Mouse (Mus musculus): ENCODE measurements around the gene Dync1i1. TPM values are rescaled to one million over a fixed set of nuclear protein-coding genes. Genes with fewer than 3 reads are reported as not detected.

Gene Dync1i1
- polyA plus RNA-seq, 1 experiment from 2014 or later, result 24.6 TPM

GRCm38 (mm10) chr6:6027664-6028063 lies 302.2 kb downstream of the Dync1i1 start:
- DNase-seq (ENCODE audit: low spot score) (no peak), ATAC-seq (ENCODE audit: low FRiP score) (no peak)
- Histone ChIP-seq H3K4me3 (replicated peaks; ENCODE audit: low read length) (no peak overlapping the region), H3K9ac (no peak overlapping the region), H3K36me3 (replicated peaks; ENCODE audit: control insufficient read depth, insufficient read depth) (no peaks in the 10 kb centered on the region), H3K27me3 (ENCODE audit: control insufficient read depth, insufficient read depth, low read length) (no peaks in the 10 kb centered on the region), H3K9me3 (ENCODE audit: control insufficient read depth, low read length) (no peaks in the 10 kb centered on the region), H3K27ac (no peak overlapping the region), H3K4me2 (replicated peaks) (no peak overlapping the region), H3K4me1 (replicated peaks; ENCODE audit: control insufficient read depth, insufficient read depth, low read length) (no peaks in the 10 kb centered on the region)
- 88% methylated on average over 6 of the region's 6 CpGs for WGBS

DNA sequence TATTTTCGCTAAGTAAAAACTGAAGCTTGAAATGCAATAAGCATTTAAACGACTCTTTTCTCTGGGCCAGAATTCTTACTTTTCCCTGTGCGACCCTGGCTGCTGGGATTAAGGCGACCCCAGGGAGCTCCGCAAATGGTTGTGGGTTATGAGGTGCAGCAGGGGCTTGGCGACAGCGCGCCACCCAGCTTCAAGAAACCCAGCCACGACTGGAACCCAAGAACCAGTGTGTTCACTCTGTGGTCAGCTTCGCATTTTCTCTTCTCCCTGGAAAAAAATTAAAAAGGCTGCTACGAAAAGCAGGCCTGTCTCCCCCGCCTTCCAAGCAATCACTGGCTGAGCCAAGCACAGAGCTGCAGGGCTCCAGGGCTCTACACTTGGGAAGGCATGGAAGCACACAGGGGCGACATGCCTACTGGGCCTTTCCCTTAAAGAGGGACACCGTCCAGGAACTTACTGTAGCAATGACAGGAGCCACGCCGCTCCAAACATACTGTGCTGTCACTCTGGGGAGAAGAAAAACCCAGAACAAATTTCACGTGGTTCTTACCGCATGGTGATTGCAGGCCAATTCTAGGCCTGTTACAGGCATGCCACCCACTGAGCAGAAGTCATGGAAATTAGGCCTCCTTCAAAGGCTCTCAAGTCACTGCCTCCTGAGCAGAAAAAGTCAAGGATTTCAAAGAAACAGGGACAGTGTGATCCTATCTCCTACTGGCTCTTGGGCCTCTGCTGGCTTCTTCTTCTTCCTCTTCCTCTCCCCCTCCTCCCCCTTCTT lies 313.5 kb downstream of the Dync1i1 start:
- no peak for ATAC-seq (ENCODE audit: low FRiP score)
- Histone ChIP-seq H3K36me3 (replicated peaks; ENCODE audit: control insufficient read depth, insufficient read depth) (no peaks in the 10 kb centered on the region), H3K27me3 (ENCODE audit: control insufficient read depth, insufficient read depth, low read length) (no peaks in the 10 kb centered on the region), H3K27ac (no peak overlapping the region), H3K9ac (no peak overlapping the region), H3K9me3 (ENCODE audit: control insufficient read depth, low read length) (no peaks in the 10 kb centered on the region), H3K4me3 (replicated peaks; ENCODE audit: low read length) (no peak overlapping the region), H3K4me1 (replicated peaks; ENCODE audit: control insufficient read depth, insufficient read depth, low read length) (no peaks in the 10 kb centered on the region; the same call in 1 of the 2 replicates), H3K4me2 (replicated peaks) (no peak overlapping the region)
- 33% methylated on average over 18 of the region's 18 CpGs for WGBS
- DNase-seq (ENCODE audit: low spot score), result no peak

- WGBS, result 80% methylated on average over 12 of the region's 12 CpGs
- DNase-seq (ENCODE audit: low spot score), result no peak
Measured at GRCm38 (mm10) chr6:6046729-6047424, 321.4 kb downstream of the Dync1i1 start.

GRCm38 (mm10) chr6:6052696-6053095 lies 327.3 kb downstream of the Dync1i1 start:
- Histone ChIP-seq H3K9me3 (ENCODE audit: control insufficient read depth, low read length) (no peaks in the 10 kb centered on the region), H3K9ac (no peak overlapping the region), H3K27ac (no peak overlapping the region), H3K4me2 (replicated peaks) (no peak overlapping the region), H3K4me1 (replicated peaks; ENCODE audit: control insufficient read depth, insufficient read depth, low read length) (no peaks in the 10 kb centered on the region), H3K36me3 (replicated peaks; ENCODE audit: control insufficient read depth, insufficient read depth) (no peaks in the 10 kb centered on the region), H3K4me3 (replicated peaks; ENCODE audit: low read length) (no peak overlapping the region), H3K27me3 (ENCODE audit: control insufficient read depth, insufficient read depth, low read length) (no peaks in the 10 kb centered on the region)
- ATAC-seq (ENCODE audit: low FRiP score) (no peak), DNase-seq (ENCODE audit: low spot score) (no peak)
- 75% methylated on average over 11 of the region's 11 CpGs for WGBS

More at GRCm38 (mm10) chr6:6046729-6047424, 321.4 kb downstream of the Dync1i1 start:
- ATAC-seq (ENCODE audit: low FRiP score), result no peak
- Histone ChIP-seq H3K4me3 (replicated peaks; ENCODE audit: low read length) (no peak overlapping the region), H3K27ac (no peak overlapping the region), H3K36me3 (replicated peaks; ENCODE audit: control insufficient read depth, insufficient read depth) (no peaks in the 10 kb centered on the region), H3K4me1 (replicated peaks; ENCODE audit: control insufficient read depth, insufficient read depth, low read length) (no peaks in the 10 kb centered on the region), H3K27me3 (ENCODE audit: control insufficient read depth, insufficient read depth, low read length) (no peaks in the 10 kb centered on the region), H3K4me2 (replicated peaks) (no peak overlapping the region), H3K9me3 (ENCODE audit: control insufficient read depth, low read length) (no peaks in the 10 kb centered on the region), H3K9ac (no peak overlapping the region)

GRCm38 (mm10) chr6:6053946-6054345 lies 328.5 kb downstream of the Dync1i1 start:
- ATAC-seq (ENCODE audit: low FRiP score), result no peak
- DNase-seq (ENCODE audit: low spot score), result no peak
- no peaks in the 10 kb centered on the region for H3K36me3 ChIP-seq (replicated peaks; ENCODE audit: control insufficient read depth, insufficient read depth)
- WGBS, result 68% methylated on average over 3 of the region's 3 CpGs
- H3K4me3 ChIP-seq (replicated peaks; ENCODE audit: low read length), result no peak overlapping the region
- H3K4me2 ChIP-seq (replicated peaks), result no peak overlapping the region
- H3K4me1 ChIP-seq (replicated peaks; ENCODE audit: control insufficient read depth, insufficient read depth, low read length), result 0 out of 2 replicates have a peak, but pooled peaks cover 4% of the 10 kb centered on the region
- H3K9me3 ChIP-seq (ENCODE audit: control insufficient read depth, low read length), result no peaks in the 10 kb centered on the region
- H3K27me3 ChIP-seq (ENCODE audit: control insufficient read depth, insufficient read depth, low read length), result no peaks in the 10 kb centered on the region
- no peak overlapping the region for H3K9ac ChIP-seq
- H3K27ac ChIP-seq, result no peak overlapping the region

GRCm38 (mm10) chr6:6058548-6058947 lies 333.1 kb downstream of the Dync1i1 start:
- Histone ChIP-seq H3K4me1 (replicated peaks; ENCODE audit: control insufficient read depth, insufficient read depth, low read length) (0 out of 2 replicates have a peak, but pooled peaks cover 4% of the 10 kb centered on the region), H3K4me2 (replicated peaks) (no peak overlapping the region), H3K9ac (no peak overlapping the region), H3K27me3 (ENCODE audit: control insufficient read depth, insufficient read depth, low read length) (no peaks in the 10 kb centered on the region), H3K9me3 (ENCODE audit: control insufficient read depth, low read length) (no peaks in the 10 kb centered on the region), H3K27ac (no peak overlapping the region), H3K4me3 (replicated peaks; ENCODE audit: low read length) (no peak overlapping the region), H3K36me3 (replicated peaks; ENCODE audit: control insufficient read depth, insufficient read depth) (no peaks in the 10 kb centered on the region)
- 15% methylated on average over 3 of the region's 3 CpGs for WGBS
- ATAC-seq (ENCODE audit: low FRiP score) (peak; percentile 55; the same call in 1 of the 2 replicates), DNase-seq (ENCODE audit: low spot score) (no peak)

GRCm38 (mm10) chr6:6067201-6067600 lies 341.8 kb downstream of the Dync1i1 start:
- Histone ChIP-seq H3K36me3 (replicated peaks; ENCODE audit: control insufficient read depth, insufficient read depth) (no peaks in the 10 kb centered on the region), H3K9ac (no peak overlapping the region), H3K4me2 (replicated peaks) (no peak overlapping the region), H3K4me3 (replicated peaks; ENCODE audit: low read length) (no peak overlapping the region), H3K27me3 (ENCODE audit: control insufficient read depth, insufficient read depth, low read length) (no peaks in the 10 kb centered on the region), H3K9me3 (ENCODE audit: control insufficient read depth, low read length) (no peaks in the 10 kb centered on the region), H3K4me1 (replicated peaks; ENCODE audit: control insufficient read depth, insufficient read depth, low read length) (no peaks in the 10 kb centered on the region), H3K27ac (no peak overlapping the region)
- ATAC-seq (ENCODE audit: low FRiP score) (no peak), DNase-seq (ENCODE audit: low spot score) (no peak)
- 85% methylated on average over 6 of the region's 6 CpGs for WGBS

GRCm38 (mm10) chr6:6070015-6070414 lies 344.6 kb downstream of the Dync1i1 start:
- DNase-seq (ENCODE audit: low spot score) (no peak), ATAC-seq (ENCODE audit: low FRiP score) (no peak)
- 4% methylated on average over 3 of the region's 3 CpGs for WGBS
- Histone ChIP-seq H3K36me3 (replicated peaks; ENCODE audit: control insufficient read depth, insufficient read depth) (no peaks in the 10 kb centered on the region), H3K9ac (no peak overlapping the region), H3K27ac (no peak overlapping the region), H3K4me1 (replicated peaks; ENCODE audit: control insufficient read depth, insufficient read depth, low read length) (no peaks in the 10 kb centered on the region), H3K4me3 (replicated peaks; ENCODE audit: low read length) (no peak overlapping the region), H3K27me3 (ENCODE audit: control insufficient read depth, insufficient read depth, low read length) (no peaks in the 10 kb centered on the region), H3K9me3 (ENCODE audit: control insufficient read depth, low read length) (no peaks in the 10 kb centered on the region), H3K4me2 (replicated peaks) (no peak overlapping the region)

DNA sequence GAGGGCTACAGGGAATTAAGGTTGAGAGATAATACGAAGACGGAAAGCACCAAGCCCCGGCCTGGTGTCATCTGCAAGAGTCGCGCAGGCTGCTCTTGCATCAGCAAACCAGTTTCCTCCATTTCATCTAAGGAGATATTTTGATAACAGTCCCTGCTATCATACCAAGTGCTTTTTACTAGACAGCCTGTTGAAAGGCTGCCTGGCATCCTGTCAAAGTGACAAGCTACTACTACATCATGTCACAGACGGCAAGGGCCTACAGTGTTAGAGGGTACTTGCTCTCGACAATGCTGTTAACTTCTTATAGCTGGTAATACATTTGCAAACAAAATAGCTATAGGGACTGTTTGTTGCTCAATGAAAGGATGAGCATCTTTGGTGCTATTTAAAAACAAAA lies 345.6 kb downstream of the Dync1i1 start:
- WGBS, result 85% methylated on average over 7 of the region's 7 CpGs
- ATAC-seq (ENCODE audit: low FRiP score) (no peak), DNase-seq (ENCODE audit: low spot score) (no peak)
- Histone ChIP-seq H3K27me3 (ENCODE audit: control insufficient read depth, insufficient read depth, low read length) (no peaks in the 10 kb centered on the region), H3K9me3 (ENCODE audit: control insufficient read depth, low read length) (no peaks in the 10 kb centered on the region), H3K4me1 (replicated peaks; ENCODE audit: control insufficient read depth, insufficient read depth, low read length) (no peaks in the 10 kb centered on the region), H3K9ac (no peak overlapping the region), H3K4me3 (replicated peaks; ENCODE audit: low read length) (no peak overlapping the region), H3K27ac (no peak overlapping the region), H3K4me2 (replicated peaks) (no peak overlapping the region), H3K36me3 (replicated peaks; ENCODE audit: control insufficient read depth, insufficient read depth) (no peaks in the 10 kb centered on the region)

Measured in hindbrain, embryonic 14.5 days (tissue).